Mouse (Mus musculus): Measurements from ENCODE around the gene Ntf3. TPM values are rescaled to one million over a fixed set of nuclear protein-coding genes. Genes with fewer than 3 reads are reported as not detected.
A peak's percentile ranks its signal among the peaks of the same experiment; 100 is the strongest.

The Ntf3 gene
- polyA plus RNA-seq, 1 experiment from 2014 or later = 15.8 TPM

- Histone ChIP-seq H3K4me1 (ENCODE audit: control insufficient read depth, insufficient read depth, low read length) (peaks cover 17% of the 10 kb centered on the region), H3K27me3 (ENCODE audit: control insufficient read depth, insufficient read depth, low read length) (no peaks in the 10 kb centered on the region), H3K9ac (replicated peaks; ENCODE audit: low read depth, low read length) (peak overlapping the region; percentile 37), H3K4me3 (ENCODE audit: low read depth, low read length) (peak overlapping the region; percentile 53), H3K9me3 (ENCODE audit: control insufficient read depth, low read depth, low read length) (no peaks in the 10 kb centered on the region), H3K27ac (ENCODE audit: low read length) (peak overlapping the region; percentile 74; the same call in 1 of the 2 replicates), H3K36me3 (ENCODE audit: control insufficient read depth, insufficient read depth, low read length) (no peaks in the 10 kb centered on the region), H3K4me2 (replicated peaks; ENCODE audit: low read depth, low read length) (peak overlapping the region; percentile 87)
- under 1% methylated on average over 41 of the region's 41 CpGs for WGBS
- ATAC-seq (ENCODE audit: insufficient number of reproducible peaks, insufficient read depth, low FRiP score, low read depth) = peak; percentile 33; the same call in 1 of the 2 replicates
These were observed 2.6 kb downstream of the Ntf3 start for GRCm38 (mm10) chr6:126163861-126164755.

- under 1% methylated on average over 25 of the region's 25 CpGs for WGBS
- peak overlapping the region; percentile 53 for H3K4me3 ChIP-seq (ENCODE audit: low read depth, low read length)
- no peaks in the 10 kb centered on the region for H3K36me3 ChIP-seq (ENCODE audit: control insufficient read depth, insufficient read depth, low read length)
- H3K9me3 ChIP-seq (ENCODE audit: control insufficient read depth, low read depth, low read length) = no peaks in the 10 kb centered on the region
- peaks cover 17% of the 10 kb centered on the region for H3K4me1 ChIP-seq (ENCODE audit: control insufficient read depth, insufficient read depth, low read length)
- no peaks in the 10 kb centered on the region for H3K27me3 ChIP-seq (ENCODE audit: control insufficient read depth, insufficient read depth, low read length)
- no peak overlapping the region for H3K27ac ChIP-seq (ENCODE audit: low read length)
- peak overlapping the region; percentile 37 for H3K9ac ChIP-seq (replicated peaks; ENCODE audit: low read depth, low read length)
- peak overlapping the region; percentile 87 for H3K4me2 ChIP-seq (replicated peaks; ENCODE audit: low read depth, low read length)
- peak; percentile 38 for ATAC-seq (ENCODE audit: insufficient number of reproducible peaks, insufficient read depth, low FRiP score, low read depth)
These were observed 3.5 kb downstream of the Ntf3 start for GRCm38 (mm10) chr6:126163181-126163621.

DNA sequence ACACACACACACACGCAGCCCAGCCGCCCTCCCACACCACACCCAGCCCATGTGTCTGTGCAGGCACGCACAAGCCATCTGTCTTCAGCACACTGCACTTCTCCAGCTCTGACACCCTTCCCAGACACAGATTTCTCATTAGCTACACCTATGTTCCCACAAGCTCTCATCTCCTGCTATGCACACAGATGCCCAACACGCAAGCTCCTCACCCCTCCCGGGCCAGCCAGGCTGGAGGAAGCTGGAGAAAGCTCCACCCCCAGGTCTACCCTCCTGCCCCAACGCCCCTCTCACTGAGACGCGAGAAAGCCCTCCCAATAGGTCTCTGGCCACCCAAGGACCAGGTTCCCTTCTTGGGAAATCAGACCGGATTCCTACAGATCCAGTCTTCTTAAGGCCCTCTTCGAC is 4.4 kb downstream of the Ntf3 start:
- peak overlapping the region; percentile 87 for H3K4me2 ChIP-seq (replicated peaks; ENCODE audit: low read depth, low read length)
- H3K36me3 ChIP-seq (ENCODE audit: control insufficient read depth, insufficient read depth, low read length) = no peaks in the 10 kb centered on the region
- peak; percentile 34; the same call in 1 of the 2 replicates for ATAC-seq (ENCODE audit: insufficient number of reproducible peaks, insufficient read depth, low FRiP score, low read depth)
- peak overlapping the region; percentile 53 for H3K4me3 ChIP-seq (ENCODE audit: low read depth, low read length)
- WGBS = 5% methylated on average over 10 of the region's 10 CpGs
- H3K9me3 ChIP-seq (ENCODE audit: control insufficient read depth, low read depth, low read length) = no peaks in the 10 kb centered on the region
- H3K9ac ChIP-seq (replicated peaks; ENCODE audit: low read depth, low read length) = peak overlapping the region; percentile 37; the same call in 1 of the 2 replicates
- H3K27me3 ChIP-seq (ENCODE audit: control insufficient read depth, insufficient read depth, low read length) = no peaks in the 10 kb centered on the region
- no peak overlapping the region; the same call in 1 of the 2 replicates for H3K27ac ChIP-seq (ENCODE audit: low read length)
- peaks cover 17% of the 10 kb centered on the region for H3K4me1 ChIP-seq (ENCODE audit: control insufficient read depth, insufficient read depth, low read length)

DNA sequence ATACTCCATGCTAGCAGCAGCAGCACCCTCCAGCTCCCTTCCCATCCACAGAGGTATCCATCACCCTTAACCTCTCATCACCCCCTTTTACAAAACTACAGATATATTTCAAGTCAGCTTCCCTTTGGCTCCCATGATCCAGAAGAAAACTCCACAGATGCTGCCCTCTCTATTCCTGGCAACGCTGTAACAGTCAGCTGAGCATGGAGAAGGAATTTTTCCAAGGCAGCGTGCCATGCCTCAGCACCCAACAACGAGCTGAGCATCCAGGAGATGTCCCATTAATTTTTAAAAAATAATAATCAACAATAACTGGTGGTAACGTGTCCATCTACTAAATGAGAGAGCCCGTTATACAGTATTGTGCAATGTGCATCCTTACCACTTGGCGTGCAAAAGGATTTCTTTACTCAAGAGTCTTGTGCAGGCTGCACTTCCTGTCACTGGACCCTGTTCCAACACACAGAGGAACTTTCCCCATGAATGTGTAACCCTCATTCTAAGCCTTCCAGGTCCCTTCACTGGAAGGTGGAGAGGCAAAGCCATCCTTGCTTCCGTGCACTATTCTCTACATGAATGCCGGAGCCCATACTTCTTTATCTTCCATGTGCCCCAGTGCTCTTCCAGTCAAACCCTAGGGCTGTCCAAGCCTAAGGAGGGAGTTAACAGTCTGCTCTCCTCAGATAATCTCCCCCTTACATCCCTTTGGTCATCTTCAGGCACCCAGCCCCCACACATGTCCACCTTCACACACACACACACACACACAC is 5.0 kb downstream of the Ntf3 start:
- 51% methylated on average over 8 of the region's 8 CpGs for WGBS
- Histone ChIP-seq H3K4me1 (ENCODE audit: control insufficient read depth, insufficient read depth, low read length) (peaks cover 14% of the 10 kb centered on the region), H3K27me3 (ENCODE audit: control insufficient read depth, insufficient read depth, low read length) (no peaks in the 10 kb centered on the region), H3K4me2 (replicated peaks; ENCODE audit: low read depth, low read length) (peak overlapping the region; percentile 87), H3K27ac (ENCODE audit: low read length) (no peak overlapping the region), H3K4me3 (ENCODE audit: low read depth, low read length) (peak overlapping the region; percentile 53), H3K9ac (replicated peaks; ENCODE audit: low read depth, low read length) (no peak overlapping the region), H3K9me3 (ENCODE audit: control insufficient read depth, low read depth, low read length) (no peaks in the 10 kb centered on the region), H3K36me3 (ENCODE audit: control insufficient read depth, insufficient read depth, low read length) (no peaks in the 10 kb centered on the region)
- ATAC-seq (ENCODE audit: insufficient number of reproducible peaks, insufficient read depth, low FRiP score, low read depth) = no peak

GRCm38 (mm10) chr6:126160067-126160411 is 6.7 kb downstream of the Ntf3 start:
- H3K9me3 ChIP-seq (ENCODE audit: control insufficient read depth, low read depth, low read length) = no peaks in the 10 kb centered on the region
- H3K27me3 ChIP-seq (ENCODE audit: control insufficient read depth, insufficient read depth, low read length) = no peaks in the 10 kb centered on the region
- H3K27ac ChIP-seq (ENCODE audit: low read length) = no peak overlapping the region
- WGBS = 66% methylated on average over 5 of the region's 5 CpGs
- H3K4me2 ChIP-seq (replicated peaks; ENCODE audit: low read depth, low read length) = no peak overlapping the region
- H3K4me3 ChIP-seq (ENCODE audit: low read depth, low read length) = no peak overlapping the region
- no peak overlapping the region for H3K9ac ChIP-seq (replicated peaks; ENCODE audit: low read depth, low read length)
- peaks cover 14% of the 10 kb centered on the region for H3K4me1 ChIP-seq (ENCODE audit: control insufficient read depth, insufficient read depth, low read length)
- H3K36me3 ChIP-seq (ENCODE audit: control insufficient read depth, insufficient read depth, low read length) = no peaks in the 10 kb centered on the region
- ATAC-seq (ENCODE audit: insufficient number of reproducible peaks, insufficient read depth, low FRiP score, low read depth) = no peak

- Histone ChIP-seq H3K4me2 (replicated peaks; ENCODE audit: low read depth, low read length) (no peak overlapping the region), H3K4me3 (ENCODE audit: low read depth, low read length) (no peak overlapping the region), H3K9ac (replicated peaks; ENCODE audit: low read depth, low read length) (no peak overlapping the region), H3K4me1 (ENCODE audit: control insufficient read depth, insufficient read depth, low read length) (peaks cover 14% of the 10 kb centered on the region), H3K9me3 (ENCODE audit: control insufficient read depth, low read depth, low read length) (no peaks in the 10 kb centered on the region), H3K36me3 (ENCODE audit: control insufficient read depth, insufficient read depth, low read length) (no peaks in the 10 kb centered on the region), H3K27ac (ENCODE audit: low read length) (no peak overlapping the region), H3K27me3 (ENCODE audit: control insufficient read depth, insufficient read depth, low read length) (no peaks in the 10 kb centered on the region)
- ATAC-seq (ENCODE audit: insufficient number of reproducible peaks, insufficient read depth, low FRiP score, low read depth) = no peak
- WGBS = 86% methylated on average over 13 of the region's 13 CpGs
These were observed 7.2 kb downstream of the Ntf3 start for GRCm38 (mm10) chr6:126159279-126160066.

GRCm38 (mm10) chr6:126155928-126156327 is 10.8 kb downstream of the Ntf3 start:
- no peak overlapping the region for H3K4me3 ChIP-seq (ENCODE audit: low read depth, low read length)
- H3K9ac ChIP-seq (replicated peaks; ENCODE audit: low read depth, low read length) = no peak overlapping the region
- no peaks in the 10 kb centered on the region for H3K27me3 ChIP-seq (ENCODE audit: control insufficient read depth, insufficient read depth, low read length)
- no peaks in the 10 kb centered on the region for H3K36me3 ChIP-seq (ENCODE audit: control insufficient read depth, insufficient read depth, low read length)
- H3K4me1 ChIP-seq (ENCODE audit: control insufficient read depth, insufficient read depth, low read length) = no peaks in the 10 kb centered on the region
- no peak overlapping the region for H3K4me2 ChIP-seq (replicated peaks; ENCODE audit: low read depth, low read length)
- H3K27ac ChIP-seq (ENCODE audit: low read length) = no peak overlapping the region
- WGBS = 86% methylated on average over 2 of the region's 2 CpGs
- H3K9me3 ChIP-seq (ENCODE audit: control insufficient read depth, low read depth, low read length) = no peaks in the 10 kb centered on the region
- ATAC-seq (ENCODE audit: insufficient number of reproducible peaks, insufficient read depth, low FRiP score, low read depth) = no peak

Measured in stomach, embryonic 14.5 days (tissue).